Mouse (Mus musculus) embryonic facial prominence, embryonic 12.5 days (tissue): ENCODE measurements at regions not wholly inside any gene's neighbourhood (a gene's known extent, or its start where the extent isn't known, plus 50 kb on each side); places are given as distances from the start of the nearest gene placed in this dataset.
A peak's percentile ranks its signal among the peaks of the same experiment; 100 is the strongest.
"Not testable (repeated sequence)": the region's sequence is repeated elsewhere in the genome, so short reads cannot be mapped to it uniquely, and the experiment has no call there.

Experiments
- ATAC-seq: fragments of 200-750 bp; cut with Nextera tagmentation; 2 replicates; pipeline ENCODE4 v1.8.0; 2017; ENCODE audit not compliant: insufficient number of reproducible peaks, insufficient read depth, low FRiP score, low TSS enrichment
- H3K27ac ChIP-seq: fragments of 300-500 bp; sonication (generic); 2 replicates; pipeline ENCODE4 v1.5.1; 2016; ENCODE audit warnings: mild to moderate bottlenecking
- H3K27me3 ChIP-seq: fragments of 300-500 bp; sonication (generic); 2 replicates; pipeline ENCODE4 v1.6.1; 2016; ENCODE audit warnings: mild to moderate bottlenecking, moderate library complexity
- H3K36me3 ChIP-seq: fragments of 300-500 bp; sonication (generic); 2 replicates; pipeline ENCODE4 v1.6.1; 2016; ENCODE audit warnings: mild to moderate bottlenecking
- H3K4me1 ChIP-seq: fragments of 300-500 bp; sonication (generic); 2 replicates; pipeline ENCODE4 v1.6.1; 2016
- H3K4me2 ChIP-seq: fragments of 300-500 bp; sonication (generic); replicated peaks from 2 replicates; pipeline ENCODE4 v1.6.1; 2016; ENCODE audit warnings: mild to moderate bottlenecking, moderate library complexity
- H3K4me3 ChIP-seq: fragments of 300-500 bp; sonication (generic); 2 replicates; pipeline ENCODE4 v1.5.1; 2016; ENCODE audit warnings: mild to moderate bottlenecking
- H3K9ac ChIP-seq: fragments of 300-500 bp; sonication (generic); 2 replicates; pipeline ENCODE4 v1.6.1; 2016; ENCODE audit warnings: mild to moderate bottlenecking, moderate library complexity
- H3K9me3 ChIP-seq: fragments of 300-500 bp; sonication (generic); 2 replicates; pipeline ENCODE4 v1.6.1; 2016; ENCODE audit warnings: mild to moderate bottlenecking, moderate library complexity
- whole genome bisulfite sequencing: fragments of 180-500 bp; shearing (Covaris S2); methylation state at CpG from one replicate; pipeline ENCODE4 v1.1.7; 2016; 5-methylcytosine and 5-hydroxymethylcytosine counted together

DNA sequence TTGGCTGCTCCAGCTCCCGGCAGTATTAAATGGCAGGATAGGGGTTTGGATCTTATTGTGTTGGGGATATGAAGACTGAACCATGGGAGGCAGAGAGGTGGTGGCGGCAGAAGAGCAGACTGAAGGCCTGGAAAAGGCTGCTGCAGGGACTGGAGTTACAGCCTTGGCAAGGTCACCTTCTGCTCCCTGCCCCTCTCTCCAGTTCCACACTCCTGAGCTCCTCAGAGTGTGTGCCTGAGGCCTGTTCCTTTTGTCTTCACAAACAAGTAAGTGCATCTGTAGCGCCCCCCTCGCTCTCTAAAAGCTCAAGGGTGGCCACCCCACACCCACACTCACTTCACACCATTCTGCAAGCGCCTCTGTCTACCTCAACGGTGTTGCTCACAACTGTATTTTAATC lies 113.0 kb downstream of the Fam43a start:
- no peak overlapping the region for H3K27ac ChIP-seq
- no peak for ATAC-seq
- H3K9me3 ChIP-seq, result no peaks in the 10 kb centered on the region
- H3K27me3 ChIP-seq, result no peaks in the 10 kb centered on the region
- no peak overlapping the region for H3K4me3 ChIP-seq
- no peaks in the 10 kb centered on the region for H3K36me3 ChIP-seq
- H3K4me2 ChIP-seq, result no peak overlapping the region
- 83% methylated on average over 6 of the region's 6 CpGs for WGBS
- no peak overlapping the region for H3K9ac ChIP-seq
- 0 out of 2 replicates have a peak, but pooled peaks cover 4% of the 10 kb centered on the region for H3K4me1 ChIP-seq

DNA sequence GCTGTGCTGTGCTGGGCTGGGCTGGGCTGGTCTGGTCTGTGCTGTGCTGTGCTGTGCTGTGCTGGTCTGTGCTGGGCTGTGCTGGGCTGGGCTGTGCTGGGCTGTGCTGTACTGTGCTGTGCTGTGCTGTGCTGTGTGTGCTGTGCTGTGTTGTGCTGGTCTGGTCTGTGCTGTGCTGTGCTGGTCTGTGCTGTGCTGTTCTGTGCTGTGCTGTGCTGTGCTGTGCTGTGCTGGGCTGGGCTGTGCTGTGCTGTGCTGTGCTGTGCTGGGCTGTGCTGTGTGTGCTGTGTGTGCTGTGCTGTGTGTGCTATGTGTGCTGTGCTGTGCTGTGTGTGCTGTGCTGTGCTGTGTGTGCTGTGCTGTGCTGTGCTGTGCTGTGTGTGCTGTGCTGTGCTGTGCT lies 118.1 kb downstream of the Fam43a start:
- H3K27me3 ChIP-seq, H3K9me3 ChIP-seq, H3K9ac ChIP-seq, H3K36me3 ChIP-seq, H3K4me1 ChIP-seq, ATAC-seq, H3K27ac ChIP-seq, H3K4me2 ChIP-seq, H3K4me3 ChIP-seq: not testable (repeated sequence)

DNA sequence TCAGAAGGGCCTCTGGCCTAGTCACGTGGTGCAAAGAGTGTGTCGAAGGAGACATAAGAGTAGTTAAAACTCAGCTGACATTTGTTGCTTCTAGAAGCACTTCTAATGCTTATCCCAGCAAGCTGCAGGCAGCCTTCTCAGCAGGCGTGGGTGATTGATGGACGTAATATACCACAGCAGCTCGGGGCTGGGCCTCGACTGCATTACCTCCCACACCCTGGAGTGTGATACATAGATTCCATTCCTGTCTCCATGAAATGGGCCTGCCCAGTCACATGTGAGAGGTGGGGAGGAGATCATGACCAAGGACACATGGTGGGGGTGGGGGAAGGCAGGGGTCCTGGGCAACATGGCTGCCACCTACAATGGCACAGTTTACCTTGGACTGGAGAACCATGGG lies 121.3 kb downstream of the Fam43a start:
- Histone ChIP-seq H3K4me3 (no peak overlapping the region), H3K9ac (no peak overlapping the region), H3K27me3 (no peaks in the 10 kb centered on the region), H3K27ac (no peak overlapping the region), H3K36me3 (no peaks in the 10 kb centered on the region), H3K4me2 (no peak overlapping the region), H3K9me3 (no peaks in the 10 kb centered on the region), H3K4me1 (peaks cover 13% of the 10 kb centered on the region)
- 71% methylated on average over 6 of the region's 6 CpGs for WGBS
- no peak for ATAC-seq

DNA sequence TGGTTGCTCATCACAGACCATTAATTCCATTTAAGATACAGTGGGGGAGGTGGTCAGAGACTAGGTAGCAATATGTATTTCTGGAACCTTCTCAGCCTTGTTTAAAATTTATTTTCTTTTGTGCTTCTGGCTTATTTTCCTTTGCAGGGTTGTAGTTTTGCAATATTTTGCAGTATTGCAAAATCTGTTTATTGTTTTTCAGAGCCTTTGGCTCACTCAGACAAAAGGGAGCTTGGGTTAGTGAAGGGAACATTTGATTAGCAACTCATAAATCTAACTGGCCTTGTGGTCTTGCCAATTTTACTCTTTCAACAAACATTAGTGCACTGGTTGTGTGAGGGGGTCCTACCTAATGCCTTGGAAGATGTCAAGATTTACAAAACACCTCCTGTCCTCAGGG lies 121.7 kb downstream of the Fam43a start:
- no peak overlapping the region for H3K4me2 ChIP-seq
- H3K27me3 ChIP-seq, result no peaks in the 10 kb centered on the region
- no peaks in the 10 kb centered on the region for H3K36me3 ChIP-seq
- H3K9me3 ChIP-seq, result no peaks in the 10 kb centered on the region
- H3K27ac ChIP-seq, result no peak overlapping the region
- no peak for ATAC-seq
- no peak overlapping the region for H3K9ac ChIP-seq
- H3K4me1 ChIP-seq, result peaks cover 13% of the 10 kb centered on the region
- H3K4me3 ChIP-seq, result no peak overlapping the region

- Histone ChIP-seq H3K4me2 (no peak overlapping the region), H3K36me3 (no peaks in the 10 kb centered on the region), H3K27ac (no peak overlapping the region), H3K27me3 (no peaks in the 10 kb centered on the region), H3K4me1 (peaks cover 13% of the 10 kb centered on the region), H3K4me3 (no peak overlapping the region), H3K9ac (no peak overlapping the region), H3K9me3 (0 out of 2 replicates have a peak, but pooled peaks cover 2% of the 10 kb centered on the region)
- no peak for ATAC-seq
- WGBS, result 76% methylated on average over 3 of the region's 3 CpGs
These were observed 122.8 kb downstream of the Fam43a start for GRCm38 (mm10) chr16:30722372-30722771.

- Histone ChIP-seq H3K36me3 (no peaks in the 10 kb centered on the region), H3K4me1 (peaks cover 13% of the 10 kb centered on the region), H3K27me3 (no peaks in the 10 kb centered on the region), H3K4me2 (no peak overlapping the region), H3K9me3 (0 out of 2 replicates have a peak, but pooled peaks cover 2% of the 10 kb centered on the region), H3K27ac (peak overlapping the region; percentile 51; the same call in 1 of the 2 replicates), H3K4me3 (no peak overlapping the region), H3K9ac (no peak overlapping the region)
- peak; percentile 77; the same call in 1 of the 2 replicates for ATAC-seq
- 35% methylated on average over 1 of the region's 1 CpGs for WGBS
These were observed 125.1 kb downstream of the Fam43a start for GRCm38 (mm10) chr16:30724591-30724990.

- Histone ChIP-seq H3K4me2 (no peak overlapping the region), H3K9me3 (no peaks in the 10 kb centered on the region), H3K4me3 (no peak overlapping the region), H3K9ac (no peak overlapping the region), H3K27ac (peak overlapping the region; percentile 7; the same call in 1 of the 2 replicates), H3K36me3 (no peaks in the 10 kb centered on the region), H3K27me3 (no peaks in the 10 kb centered on the region), H3K4me1 (peaks cover 36% of the 10 kb centered on the region)
- 36% methylated on average over 9 of the region's 9 CpGs for WGBS
- ATAC-seq, result no peak
These were observed 133.4 kb downstream of the Fam43a start for GRCm38 (mm10) chr16:30732770-30733415.

DNA sequence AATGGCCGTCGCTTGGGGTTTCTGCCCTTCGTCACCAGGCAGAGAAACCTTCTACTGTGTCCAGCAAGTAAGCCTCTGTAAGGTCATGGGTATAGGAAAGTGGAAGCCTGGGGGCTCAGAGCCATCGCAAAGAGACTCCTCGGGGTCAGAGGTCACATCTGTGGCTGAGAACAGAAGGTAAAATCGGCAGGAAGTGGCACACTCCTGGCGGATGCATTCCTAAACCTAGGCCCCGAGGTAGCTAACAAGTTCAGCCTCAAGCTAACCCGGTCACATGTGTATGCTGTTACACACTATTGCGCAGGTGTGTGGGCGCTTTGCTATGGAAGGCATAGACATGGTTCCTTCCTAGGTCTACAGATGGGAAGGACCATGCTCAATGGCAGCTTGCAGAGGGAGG lies 134.0 kb downstream of the Fam43a start:
- 18% methylated on average over 11 of the region's 11 CpGs for WGBS
- no peak for ATAC-seq
- no peaks in the 10 kb centered on the region for H3K9me3 ChIP-seq

DNA sequence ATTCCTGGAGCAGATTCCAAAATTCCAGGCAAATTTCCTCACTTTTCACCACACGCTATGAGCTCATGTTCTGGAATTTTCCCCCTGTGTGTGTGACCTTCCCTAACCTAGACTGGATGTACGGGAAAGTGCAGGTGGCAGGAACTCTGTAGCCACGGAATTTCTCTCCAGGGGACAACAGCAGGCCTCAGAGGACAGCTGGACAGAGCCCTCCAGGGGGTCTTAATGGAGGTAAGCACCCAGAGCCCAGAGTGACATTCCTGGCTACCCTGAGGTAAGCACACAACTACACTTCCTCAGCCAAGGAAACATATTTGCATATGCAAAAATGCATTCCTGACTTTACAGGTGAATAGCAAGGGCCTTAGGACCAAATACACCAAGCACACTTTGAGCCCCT lies 135.8 kb downstream of the Fam43a start:
- Histone ChIP-seq H3K4me3 (no peak overlapping the region), H3K4me1 (peaks cover 40% of the 10 kb centered on the region), H3K9ac (no peak overlapping the region), H3K4me2 (no peak overlapping the region), H3K27me3 (no peaks in the 10 kb centered on the region), H3K9me3 (no peaks in the 10 kb centered on the region), H3K36me3 (no peaks in the 10 kb centered on the region), H3K27ac (no peak overlapping the region)
- no peak for ATAC-seq
- WGBS, result 38% methylated on average over 3 of the region's 3 CpGs

More for the DNA sequence above, 134.0 kb downstream of the Fam43a start:
- Histone ChIP-seq H3K4me1 (peaks cover 40% of the 10 kb centered on the region), H3K27ac (0 out of 2 replicates have a peak overlapping the region, but pooled peaks have one; percentile 7), H3K36me3 (no peaks in the 10 kb centered on the region), H3K9ac (no peak overlapping the region), H3K4me3 (no peak overlapping the region), H3K4me2 (no peak overlapping the region), H3K27me3 (no peaks in the 10 kb centered on the region)

DNA sequence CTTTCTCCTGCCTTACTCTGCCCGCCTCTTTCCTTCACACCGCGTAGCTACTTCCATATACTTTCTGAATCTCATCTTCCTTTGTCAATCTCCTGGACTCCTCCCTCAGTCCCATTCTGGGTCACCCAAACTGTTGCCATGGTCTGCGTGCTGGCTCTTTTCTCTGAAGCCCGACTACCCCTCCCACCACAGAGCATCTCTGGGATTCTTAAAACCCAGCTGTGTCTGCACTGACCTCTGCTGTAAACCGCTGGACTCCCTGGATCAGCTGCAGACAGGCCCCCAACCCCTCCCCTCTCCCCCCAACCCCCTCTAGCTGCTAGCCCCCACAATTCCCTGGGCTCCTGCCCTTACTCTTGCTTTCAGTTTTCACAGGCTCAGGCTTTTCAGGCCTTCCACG lies 136.4 kb downstream of the Fam43a start:
- no peaks in the 10 kb centered on the region for H3K9me3 ChIP-seq
- no peak overlapping the region for H3K4me3 ChIP-seq
- no peak overlapping the region for H3K9ac ChIP-seq
- H3K4me2 ChIP-seq, result no peak overlapping the region
- WGBS, result 27% methylated on average over 7 of the region's 7 CpGs
- no peaks in the 10 kb centered on the region for H3K27me3 ChIP-seq
- ATAC-seq, result no peak
- peaks cover 40% of the 10 kb centered on the region for H3K4me1 ChIP-seq
- H3K27ac ChIP-seq, result no peak overlapping the region
- H3K36me3 ChIP-seq, result no peaks in the 10 kb centered on the region

DNA sequence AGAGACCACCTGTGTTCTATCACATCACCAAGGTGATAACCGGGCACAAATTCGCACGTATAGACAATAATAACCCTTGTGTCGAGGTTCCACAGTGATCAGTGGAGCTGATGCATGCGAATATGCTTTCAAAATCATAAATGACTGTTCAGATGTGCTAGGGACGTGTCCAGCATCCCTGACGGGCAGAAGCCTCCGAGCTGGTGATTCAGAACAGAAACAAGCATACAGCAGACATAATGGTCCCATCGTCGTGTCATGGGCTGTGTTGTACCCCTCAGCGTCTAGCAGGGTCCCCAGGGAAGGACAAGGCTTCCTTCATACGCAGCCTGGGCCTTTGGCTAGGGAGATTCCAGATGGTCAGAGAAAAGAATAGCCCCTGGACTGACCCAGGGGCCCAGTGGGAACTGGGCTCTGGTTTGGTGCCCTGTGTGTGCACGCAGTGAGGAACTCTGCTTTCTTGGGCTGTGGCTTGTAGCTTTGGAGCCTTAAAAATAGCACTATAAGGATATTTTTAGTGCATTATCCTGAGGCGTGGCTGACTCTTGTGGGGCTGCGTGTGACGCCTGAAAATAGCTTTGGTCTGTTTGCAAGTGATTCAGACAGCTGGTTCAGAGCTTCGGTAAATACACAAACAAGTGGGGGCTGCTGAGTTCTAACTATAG lies 137.3 kb downstream of the Fam43a start:
- H3K27ac ChIP-seq, result peak overlapping the region; percentile 55
- 43% methylated on average over 17 of the region's 17 CpGs for WGBS
- peaks cover 40% of the 10 kb centered on the region for H3K4me1 ChIP-seq

DNA sequence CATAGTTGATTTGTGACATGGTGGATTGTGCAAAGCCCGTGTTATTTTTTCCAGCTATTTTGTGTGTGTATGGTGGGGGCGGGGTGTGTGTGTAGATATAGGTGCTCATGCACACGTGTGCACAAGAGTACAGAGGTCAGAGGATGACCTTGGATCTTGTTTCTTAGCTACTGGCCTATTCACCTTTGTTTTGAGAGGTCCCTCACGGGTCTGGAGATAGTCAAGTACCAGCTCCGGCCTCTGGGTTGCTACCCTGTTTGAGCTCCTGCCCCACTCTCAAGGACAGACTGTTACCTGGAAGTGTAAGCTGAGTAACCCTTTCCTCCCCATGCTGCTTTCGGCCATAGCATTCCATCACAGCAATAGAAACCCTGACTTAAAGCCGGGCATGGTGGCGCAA lies 138.0 kb downstream of the Fam43a start:
- Histone ChIP-seq H3K27ac (no peak overlapping the region), H3K9ac (no peak overlapping the region), H3K36me3 (no peaks in the 10 kb centered on the region), H3K4me2 (no peak overlapping the region), H3K9me3 (no peaks in the 10 kb centered on the region), H3K4me1 (peaks cover 40% of the 10 kb centered on the region), H3K4me3 (no peak overlapping the region), H3K27me3 (no peaks in the 10 kb centered on the region)
- ATAC-seq, result no peak
- WGBS, result 65% methylated on average over 8 of the region's 8 CpGs

More for the DNA sequence above, 137.3 kb downstream of the Fam43a start:
- H3K27me3 ChIP-seq, result no peaks in the 10 kb centered on the region
- H3K9ac ChIP-seq, result no peak overlapping the region
- no peak overlapping the region for H3K4me3 ChIP-seq
- no peak for ATAC-seq
- H3K4me2 ChIP-seq, result no peak overlapping the region
- no peaks in the 10 kb centered on the region for H3K9me3 ChIP-seq
- no peaks in the 10 kb centered on the region for H3K36me3 ChIP-seq
